Mouse (Mus musculus) intestine, embryonic 15.5 days (tissue): ENCODE measurements around the gene Mtmr10. TPM values are rescaled to one million over a fixed set of nuclear protein-coding genes. Genes with fewer than 3 reads are reported as not detected.

Experiments used
- ATAC-seq: fragments of 200-750 bp; cut with Nextera tagmentation; 2 replicates; pipeline ENCODE4 v1.8.0; 2017; ENCODE audit warnings: moderate TSS enrichment, moderate library complexity
- H3K27ac ChIP-seq: fragments of 300-500 bp; sonication (generic); 2 replicates; pipeline ENCODE4 v1.5.1; 2015; ENCODE audit warnings: mild to moderate bottlenecking, inconsistent platforms
- H3K27me3 ChIP-seq: fragments of 300-500 bp; sonication (generic); replicated peaks from 2 replicates; pipeline ENCODE4 v1.6.1; 2015; ENCODE audit warnings: inconsistent platforms
- H3K36me3 ChIP-seq: fragments of 300-500 bp; sonication (generic); 2 replicates; pipeline ENCODE4 v1.6.1; 2015; ENCODE audit warnings: inconsistent platforms
- H3K4me1 ChIP-seq: fragments of 300-500 bp; sonication (generic); replicated peaks from 2 replicates; pipeline ENCODE4 v1.6.1; 2015; ENCODE audit warnings: inconsistent platforms
- H3K4me2 ChIP-seq: fragments of 300-500 bp; sonication (generic); replicated peaks from 2 replicates; pipeline ENCODE4 v1.6.1; 2015; ENCODE audit warnings: mild to moderate bottlenecking, inconsistent platforms
- H3K4me3 ChIP-seq: fragments of 300-500 bp; sonication (generic); replicated peaks from 2 replicates; pipeline ENCODE4 v1.5.1; 2015; ENCODE audit warnings: inconsistent platforms
- H3K9ac ChIP-seq: fragments of 300-500 bp; sonication (generic); 2 replicates; pipeline ENCODE4 v1.6.1; 2015; ENCODE audit warnings: inconsistent platforms
- H3K9me3 ChIP-seq: fragments of 300-500 bp; sonication (generic); 2 replicates; pipeline ENCODE4 v1.6.1; 2016; ENCODE audit warnings: inconsistent platforms
- WGBS: fragments of 180-500 bp; shearing (Covaris S2); methylation state at CpG from one replicate; pipeline ENCODE4 v1.1.7; 2015; 5-methylcytosine and 5-hydroxymethylcytosine counted together
- polyA plus RNA-seq: library from polyadenylated mRNA; unstranded; fragments of >200 nt; fragmentation: Nextera tagmentation; extraction: Ambion mirVana; gene quantifications from 2 replicates; pipeline ENCODE4 v1.2.1, GENCODE M21; 2015

Gene Mtmr10
- 6.5 and 6.6 TPM in 2 replicates for polyA plus RNA-seq

DNA sequence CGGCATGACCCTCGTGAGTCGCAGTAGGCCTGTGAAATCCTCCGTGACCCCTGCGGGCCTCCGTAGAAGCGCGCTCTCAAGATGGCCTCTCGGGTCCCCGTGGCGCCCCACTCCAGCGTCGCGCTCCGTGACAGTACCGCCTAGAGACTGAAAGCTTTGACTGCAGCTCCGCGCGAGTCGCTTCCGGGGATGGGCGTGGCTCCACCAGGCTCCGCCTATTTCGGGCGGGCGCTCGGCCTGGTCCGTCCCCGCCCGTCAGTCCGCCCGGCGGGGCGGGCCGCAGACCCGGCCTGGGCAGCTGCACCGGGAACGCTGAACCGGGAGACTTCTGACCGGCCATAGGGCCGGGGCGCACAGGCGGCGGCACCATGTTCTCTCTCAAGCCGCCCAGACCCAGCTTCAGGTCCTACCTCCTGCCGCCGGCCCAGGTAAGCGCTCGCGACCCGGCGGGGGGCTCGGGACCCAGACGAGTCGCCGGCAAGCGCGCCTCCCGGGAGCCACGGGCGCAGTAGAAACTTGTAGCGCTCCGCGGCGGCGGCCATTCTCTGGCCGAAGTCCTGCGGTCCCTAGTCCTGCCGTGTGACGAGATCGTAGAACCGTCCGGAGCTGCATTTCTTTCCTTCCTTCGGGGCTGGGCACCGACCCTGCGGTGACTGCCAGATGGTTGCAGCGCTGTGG is at the start of gene Mtmr10:
TSS of gene Mtmr10 (plus strand) at position 240 of the 678 bp plus-strand sequence.
- no peaks in the 10 kb centered on the region for H3K9me3 ChIP-seq
- no peaks in the 10 kb centered on the region for H3K4me1 ChIP-seq
- H3K27ac ChIP-seq: peak within 1 kb of the TSS; percentile 78
- peak within 1 kb of the TSS; percentile 72 for H3K4me2 ChIP-seq
- H3K36me3 ChIP-seq: no peaks in the 10 kb centered on the region
- under 1% methylated on average over 77 of the region's 77 CpGs for WGBS
- peak within 1 kb of the TSS; percentile 80 for H3K9ac ChIP-seq
- H3K4me3 ChIP-seq: peak within 1 kb of the TSS; percentile 75
- ATAC-seq: peak; percentile 99
- no peaks in the 10 kb centered on the region for H3K27me3 ChIP-seq

DNA sequence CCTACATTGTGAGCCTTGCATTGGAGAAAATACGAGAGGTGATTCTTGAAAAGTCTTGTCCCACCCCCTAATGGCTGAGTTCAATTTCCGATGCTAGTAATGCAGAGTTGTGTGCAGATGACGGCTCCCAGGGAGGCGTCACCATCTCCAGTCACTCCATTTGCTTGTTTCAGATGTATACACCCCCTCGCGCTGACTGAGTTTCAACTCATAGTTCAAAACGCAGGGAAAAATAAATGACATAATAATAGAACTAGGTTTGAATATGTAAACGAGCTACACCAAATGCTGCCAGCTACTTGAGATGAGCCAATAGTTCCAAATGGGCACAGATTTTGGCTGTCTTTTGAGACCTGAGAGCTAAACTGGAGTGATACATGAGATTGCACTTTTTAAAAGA is 49.7 kb upstream of the Mtmr10 start:
- Histone ChIP-seq H3K9ac (no peak overlapping the region), H3K4me2 (no peak overlapping the region), H3K4me3 (no peak overlapping the region), H3K27me3 (no peaks in the 10 kb centered on the region), H3K9me3 (no peaks in the 10 kb centered on the region), H3K4me1 (no peaks in the 10 kb centered on the region), H3K36me3 (no peaks in the 10 kb centered on the region), H3K27ac (no peak overlapping the region)
- no peak for ATAC-seq
- 89% methylated on average over 8 of the region's 8 CpGs for WGBS

DNA sequence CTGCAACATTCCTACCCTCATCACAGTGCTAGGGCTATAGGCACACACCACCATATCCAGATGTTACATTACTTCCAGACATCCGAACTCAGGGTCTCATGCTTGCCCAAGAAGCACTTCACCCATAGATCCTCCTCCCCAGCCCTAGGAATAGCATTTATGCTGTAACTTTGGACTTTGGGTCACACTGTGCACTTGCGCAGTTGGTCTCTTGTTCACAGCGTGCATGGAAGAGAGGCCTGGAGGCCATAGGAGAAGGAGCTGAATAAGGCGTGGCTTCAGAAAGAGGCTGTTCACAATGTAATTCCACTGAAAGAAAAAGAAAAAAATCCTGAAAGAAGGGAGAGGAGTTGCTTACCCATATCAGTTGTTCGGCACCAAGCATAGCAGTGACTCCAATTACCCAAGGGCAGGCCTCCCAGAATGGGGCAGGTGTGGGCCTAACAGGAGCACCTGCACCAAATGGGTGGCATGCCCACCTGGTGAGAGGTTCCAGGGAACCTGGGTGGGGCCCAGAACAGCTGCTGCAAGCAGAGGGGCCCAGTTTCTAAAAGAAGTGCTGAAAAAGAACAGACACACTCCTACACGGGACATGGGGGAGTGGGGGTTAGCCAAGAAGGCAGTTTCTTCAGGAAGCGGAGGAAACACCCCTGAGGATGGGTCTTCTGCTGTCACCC is 48.9 kb upstream of the Mtmr10 start:
- no peak overlapping the region for H3K27ac ChIP-seq
- ATAC-seq: peak; percentile 45; the same call in 1 of the 2 replicates
- 77% methylated on average over 7 of the region's 7 CpGs for WGBS
- H3K4me2 ChIP-seq: no peak overlapping the region
- no peak overlapping the region for H3K9ac ChIP-seq
- no peaks in the 10 kb centered on the region for H3K9me3 ChIP-seq
- no peak overlapping the region for H3K4me3 ChIP-seq
- H3K27me3 ChIP-seq: no peaks in the 10 kb centered on the region
- H3K36me3 ChIP-seq: no peaks in the 10 kb centered on the region
- H3K4me1 ChIP-seq: no peaks in the 10 kb centered on the region

DNA sequence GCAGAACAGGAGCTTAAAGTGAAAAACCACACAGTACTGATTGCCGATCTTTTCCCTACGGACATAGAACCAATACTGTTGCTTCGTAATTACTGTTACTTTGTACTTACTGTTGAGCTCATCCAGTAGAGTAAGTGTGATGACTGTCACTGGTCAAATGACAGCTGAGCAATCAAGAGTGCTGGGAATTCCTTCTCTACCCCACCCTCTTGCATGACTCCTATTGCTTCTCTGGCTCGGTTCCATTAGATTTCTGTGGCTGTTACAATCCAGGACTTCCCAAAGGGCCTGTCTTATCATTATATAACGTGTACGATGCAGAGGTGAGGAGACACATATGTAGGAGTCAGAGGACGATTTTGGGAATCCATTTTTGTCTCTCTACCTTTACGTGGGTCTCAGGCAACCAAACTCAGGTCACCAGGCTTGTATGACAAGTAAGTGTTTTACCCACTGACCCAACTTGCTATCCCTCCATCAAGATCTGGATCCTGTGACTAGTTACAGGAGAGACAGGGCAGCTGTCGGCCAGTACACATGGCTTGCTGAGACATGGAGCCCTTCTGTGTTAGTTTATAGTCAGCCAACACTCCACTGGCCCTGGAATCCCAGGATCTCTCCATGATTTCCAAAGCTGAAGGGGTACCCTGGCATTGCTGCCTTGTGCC is 48.2 kb upstream of the Mtmr10 start:
- H3K27me3 ChIP-seq: no peaks in the 10 kb centered on the region
- H3K4me2 ChIP-seq: no peak overlapping the region
- H3K4me1 ChIP-seq: no peaks in the 10 kb centered on the region
- no peaks in the 10 kb centered on the region for H3K36me3 ChIP-seq
- no peak overlapping the region for H3K9ac ChIP-seq
- WGBS: 85% methylated on average over 9 of the region's 9 CpGs
- ATAC-seq: no peak
- H3K27ac ChIP-seq: no peak overlapping the region
- H3K9me3 ChIP-seq: no peaks in the 10 kb centered on the region
- no peak overlapping the region for H3K4me3 ChIP-seq

DNA sequence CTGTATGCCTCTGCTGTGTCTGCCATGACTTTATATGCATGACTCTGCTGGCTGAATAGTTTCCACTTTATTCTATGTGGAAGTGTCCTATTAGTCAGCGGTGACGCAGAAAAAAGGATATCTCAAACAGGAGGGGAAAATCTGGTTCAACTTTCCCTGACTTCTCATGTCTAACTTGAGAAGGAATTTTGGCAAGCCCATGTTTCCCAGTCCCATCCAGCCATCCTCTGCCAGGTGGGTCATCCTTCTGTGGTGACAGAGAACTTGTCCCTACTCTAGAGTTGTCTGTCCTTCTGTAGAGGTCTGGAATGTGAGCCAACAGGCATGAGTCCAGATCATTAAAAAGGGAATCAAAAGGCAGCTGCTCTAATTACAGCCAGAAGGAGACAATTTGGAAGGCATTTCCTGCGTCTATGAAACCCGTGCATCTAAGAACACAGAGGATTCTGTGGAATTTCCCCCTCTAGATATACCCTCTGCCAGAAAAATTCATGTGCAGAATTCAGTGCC is 47.6 kb upstream of the Mtmr10 start:
- Histone ChIP-seq H3K9me3 (no peaks in the 10 kb centered on the region), H3K9ac (no peak overlapping the region), H3K36me3 (no peaks in the 10 kb centered on the region), H3K4me1 (no peaks in the 10 kb centered on the region), H3K27ac (no peak overlapping the region), H3K4me2 (no peak overlapping the region), H3K27me3 (no peaks in the 10 kb centered on the region), H3K4me3 (no peak overlapping the region)
- WGBS: 75% methylated on average over 4 of the region's 4 CpGs
- ATAC-seq: no peak

DNA sequence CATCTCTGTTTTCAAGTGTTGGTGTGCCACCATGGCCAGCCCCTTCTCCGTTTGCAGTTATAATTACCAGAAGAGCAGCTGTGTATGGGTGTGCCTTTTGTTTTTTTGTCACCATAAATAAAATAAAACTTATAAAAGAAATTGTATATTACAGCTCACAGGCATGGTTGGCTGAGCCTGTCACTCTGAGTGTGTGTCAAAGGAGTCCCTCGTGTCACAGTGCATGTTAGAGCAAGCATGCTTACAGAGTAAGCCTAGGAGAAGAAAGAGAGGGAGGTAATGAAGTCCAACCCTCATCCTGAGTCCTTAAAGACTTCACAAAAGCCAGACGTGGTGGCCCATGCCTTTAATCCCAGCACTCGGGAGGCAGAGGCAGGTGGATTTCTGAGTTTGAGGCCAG is 45.0 kb upstream of the Mtmr10 start:
- H3K9me3 ChIP-seq: no peaks in the 10 kb centered on the region
- H3K4me2 ChIP-seq: no peak overlapping the region
- 73% methylated on average over 4 of the region's 4 CpGs for WGBS
- H3K4me1 ChIP-seq: no peaks in the 10 kb centered on the region
- no peaks in the 10 kb centered on the region for H3K36me3 ChIP-seq
- no peak overlapping the region for H3K9ac ChIP-seq
- no peak for ATAC-seq
- H3K27me3 ChIP-seq: no peaks in the 10 kb centered on the region
- no peak overlapping the region for H3K27ac ChIP-seq
- no peak overlapping the region for H3K4me3 ChIP-seq

DNA sequence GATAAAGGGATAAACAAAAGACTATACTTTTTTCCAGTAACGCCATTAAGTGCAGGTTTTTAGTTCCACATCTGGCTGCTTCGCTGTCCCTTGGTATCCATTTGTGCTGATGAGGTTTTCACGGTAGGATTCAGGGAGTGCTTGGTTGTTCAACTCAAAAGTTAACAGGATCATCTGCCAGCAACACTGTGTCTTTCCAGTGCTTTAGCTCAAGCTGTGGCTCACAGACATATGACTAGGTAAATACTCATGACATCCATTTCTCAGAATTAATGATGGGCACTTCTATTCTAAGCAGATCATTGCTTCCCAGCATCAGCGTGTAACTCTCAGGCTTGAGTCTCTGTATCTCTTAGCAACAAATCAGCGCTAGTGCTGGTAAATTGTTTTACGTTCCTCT is 43.1 kb upstream of the Mtmr10 start:
- H3K9ac ChIP-seq: no peak overlapping the region
- no peak overlapping the region for H3K27ac ChIP-seq
- H3K4me3 ChIP-seq: no peak overlapping the region
- no peaks in the 10 kb centered on the region for H3K27me3 ChIP-seq
- H3K9me3 ChIP-seq: no peaks in the 10 kb centered on the region
- H3K4me2 ChIP-seq: no peak overlapping the region
- no peaks in the 10 kb centered on the region for H3K4me1 ChIP-seq
- H3K36me3 ChIP-seq: no peaks in the 10 kb centered on the region
- 79% methylated on average over 6 of the region's 6 CpGs for WGBS
- no peak for ATAC-seq

DNA sequence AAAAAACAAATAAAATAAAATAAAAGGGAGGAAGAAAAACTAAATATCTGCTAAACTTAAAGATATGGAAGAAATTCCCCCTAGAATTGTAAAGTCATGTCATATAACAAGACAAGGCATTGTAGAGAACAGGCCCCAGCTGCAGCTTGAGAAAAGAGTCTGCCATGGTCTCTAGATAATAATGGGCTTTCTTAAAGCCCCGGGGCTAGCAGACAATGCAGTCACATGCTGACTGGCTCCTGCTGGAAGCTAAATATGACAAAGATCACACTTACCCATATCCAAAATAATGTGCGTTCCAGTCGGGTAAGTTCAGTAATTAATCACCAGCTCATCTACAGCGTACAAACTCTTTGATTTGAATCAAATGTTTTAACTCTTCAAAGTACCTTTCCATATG is 40.7 kb upstream of the Mtmr10 start:
- no peak overlapping the region for H3K27ac ChIP-seq
- no peaks in the 10 kb centered on the region for H3K36me3 ChIP-seq
- H3K9me3 ChIP-seq: no peaks in the 10 kb centered on the region
- no peak for ATAC-seq
- no peak overlapping the region for H3K9ac ChIP-seq
- H3K4me2 ChIP-seq: no peak overlapping the region
- H3K4me3 ChIP-seq: no peak overlapping the region
- no peaks in the 10 kb centered on the region for H3K4me1 ChIP-seq
- no peaks in the 10 kb centered on the region for H3K27me3 ChIP-seq
- WGBS: 75% methylated on average over 4 of the region's 4 CpGs

DNA sequence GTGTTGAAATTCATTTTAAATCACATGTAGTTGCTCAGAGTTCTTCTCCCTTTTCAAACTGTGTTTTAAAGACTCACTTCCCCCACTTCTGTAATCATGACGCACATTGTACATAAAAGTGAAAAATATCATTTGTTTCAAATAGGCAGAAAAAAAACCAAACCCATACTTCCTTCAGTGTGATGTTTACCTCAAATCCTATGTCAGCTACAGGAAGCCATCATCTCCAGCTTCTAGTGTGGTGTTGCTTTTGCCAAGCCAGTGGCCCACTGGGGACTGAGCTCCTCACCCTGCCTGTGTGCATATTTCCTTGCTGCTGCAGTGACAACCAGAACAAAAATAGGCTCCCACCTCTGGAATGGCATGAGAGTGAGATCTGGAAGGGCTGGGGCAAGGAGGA is 39.1 kb upstream of the Mtmr10 start:
- Histone ChIP-seq H3K9ac (no peak overlapping the region), H3K4me2 (no peak overlapping the region), H3K9me3 (no peaks in the 10 kb centered on the region), H3K4me3 (no peak overlapping the region), H3K27ac (no peak overlapping the region), H3K27me3 (no peaks in the 10 kb centered on the region), H3K36me3 (no peaks in the 10 kb centered on the region), H3K4me1 (no peaks in the 10 kb centered on the region)
- no peak for ATAC-seq
- WGBS: 77% methylated on average over 1 of the region's 1 CpGs

DNA sequence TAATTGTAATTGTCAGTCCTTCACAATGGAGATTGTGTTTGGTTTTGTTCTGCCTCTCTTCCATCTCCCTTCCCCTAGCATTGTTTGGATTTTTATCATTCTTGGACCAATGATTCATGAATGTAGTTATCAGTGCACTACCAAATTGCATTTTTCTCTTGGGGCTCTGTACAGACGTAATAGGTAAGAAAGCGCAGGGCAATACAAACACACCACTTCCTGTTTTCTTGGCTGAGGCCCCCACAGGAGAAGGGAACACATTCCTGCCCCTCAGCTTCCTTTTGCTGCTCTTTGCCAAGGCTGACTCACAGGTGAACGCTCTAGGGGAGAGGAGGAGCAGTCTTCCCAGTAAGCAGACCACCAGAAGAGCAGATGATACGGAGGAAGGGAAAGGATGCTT is 37.7 kb upstream of the Mtmr10 start:
- Histone ChIP-seq H3K4me1 (no peaks in the 10 kb centered on the region), H3K27me3 (no peaks in the 10 kb centered on the region), H3K9me3 (no peaks in the 10 kb centered on the region), H3K4me3 (no peak overlapping the region), H3K27ac (no peak overlapping the region), H3K9ac (no peak overlapping the region), H3K36me3 (no peaks in the 10 kb centered on the region), H3K4me2 (no peak overlapping the region)
- WGBS: 31% methylated on average over 4 of the region's 4 CpGs
- ATAC-seq: no peak

DNA sequence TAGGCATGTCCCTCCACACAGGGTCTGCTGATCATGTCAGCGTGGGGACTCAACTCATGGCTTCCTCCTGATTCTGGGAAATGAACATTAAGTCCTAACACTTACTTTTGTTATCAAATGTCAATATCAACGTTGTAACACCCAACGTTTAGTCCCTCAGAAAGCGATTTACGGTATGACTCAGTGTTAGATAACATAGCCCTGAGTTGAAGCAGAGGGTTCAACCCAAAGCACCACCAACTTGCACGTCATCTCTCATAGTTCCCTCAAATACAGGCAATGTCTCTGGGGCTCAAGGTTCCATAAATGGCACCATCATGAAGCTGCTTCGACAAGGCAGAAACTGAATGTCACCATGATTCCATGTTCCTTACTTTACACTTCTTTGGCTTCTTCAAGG is 37.0 kb upstream of the Mtmr10 start:
- no peaks in the 10 kb centered on the region for H3K4me1 ChIP-seq
- H3K36me3 ChIP-seq: no peaks in the 10 kb centered on the region
- H3K27ac ChIP-seq: no peak overlapping the region
- no peak overlapping the region for H3K4me2 ChIP-seq
- H3K9ac ChIP-seq: no peak overlapping the region
- WGBS: 85% methylated on average over 7 of the region's 7 CpGs
- ATAC-seq: no peak
- no peaks in the 10 kb centered on the region for H3K27me3 ChIP-seq
- H3K4me3 ChIP-seq: no peak overlapping the region
- no peaks in the 10 kb centered on the region for H3K9me3 ChIP-seq

DNA sequence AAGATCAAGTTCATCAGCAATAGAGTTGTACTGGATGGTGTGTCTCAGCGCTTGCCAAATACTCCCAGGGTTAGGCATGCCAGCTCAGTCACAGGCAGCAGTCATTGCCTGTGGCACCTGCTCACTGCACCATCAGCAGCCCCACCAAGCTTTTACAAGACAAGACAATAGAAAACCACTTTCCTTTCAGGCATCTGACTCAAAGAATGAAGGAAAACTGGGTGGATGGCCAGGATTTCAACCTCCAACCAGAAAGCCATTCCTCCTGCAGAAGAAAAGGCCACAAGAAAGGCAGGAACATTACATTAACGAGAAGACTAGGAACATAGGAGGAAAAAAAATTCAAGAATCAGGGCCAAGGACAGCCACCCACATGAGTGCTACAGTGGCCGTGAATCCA is 33.7 kb upstream of the Mtmr10 start:
- Histone ChIP-seq H3K36me3 (no peaks in the 10 kb centered on the region), H3K4me2 (no peak overlapping the region), H3K4me3 (no peak overlapping the region), H3K27me3 (no peaks in the 10 kb centered on the region), H3K9ac (no peak overlapping the region), H3K27ac (no peak overlapping the region), H3K4me1 (no peaks in the 10 kb centered on the region), H3K9me3 (no peaks in the 10 kb centered on the region)
- WGBS: 86% methylated on average over 3 of the region's 3 CpGs
- ATAC-seq: no peak
